Mouse (Mus musculus) heart, adult 2 months (tissue): ENCODE measurements at regions not wholly inside any gene's neighbourhood (a gene's known extent, or its start where the extent isn't known, plus 50 kb on each side); places are given as distances from the start of the nearest gene placed in this dataset.

Experiments used
- DNase-seq, 2 experiments: peaks; one replicate each; pipeline ENCODE4 v3.0.0; 2021
- H3K27ac ChIP-seq: fragments of 200-600 bp; 2 replicates; pipeline ENCODE4 v1.8.1; 2022
- H3K27me3 ChIP-seq: fragments of 200-500 bp; 2 replicates; pipeline ENCODE4 v1.6.1; 2012; ENCODE audit warnings: mild to moderate bottlenecking, low read length, inconsistent platforms, mixed read lengths; ENCODE audit not compliant: control insufficient read depth, insufficient read depth
- H3K36me3 ChIP-seq: fragments of 200-500 bp; 2 replicates; pipeline ENCODE4 v1.6.1; 2012; ENCODE audit warnings: low read length, inconsistent platforms; ENCODE audit not compliant: control insufficient read depth, insufficient read depth
- H3K4me1 ChIP-seq: fragments of 200-500 bp; 2 replicates; pipeline ENCODE4 v1.6.1; 2011; ENCODE audit warnings: low read length; ENCODE audit not compliant: control insufficient read depth, insufficient read depth
- H3K4me3 ChIP-seq: fragments of 200-600 bp; 2 replicates; pipeline ENCODE4 v1.8.1; 2022
- H3K79me2 ChIP-seq: fragments of 200-500 bp; replicated peaks from 2 replicates; pipeline ENCODE4 v1.6.1; 2012; ENCODE audit warnings: mild to moderate bottlenecking, inconsistent platforms, low read length, moderate library complexity, mixed read lengths; ENCODE audit not compliant: control insufficient read depth, insufficient read depth
- H3K9ac ChIP-seq: fragments of 200-500 bp; 2 replicates; pipeline ENCODE4 v1.6.1; 2012; ENCODE audit warnings: low read depth, mild to moderate bottlenecking, control low read depth, inconsistent platforms, low read length, mixed read lengths
- CTCF ChIP-seq: fragments of 200-600 bp; IDR thresholded peaks from 2 replicates; pipeline ENCODE4 v1.8.1; 2022; ENCODE audit warnings: antibody characterized with exemption, mild to moderate bottlenecking, moderate library complexity
- EP300 ChIP-seq: fragments of 200-500 bp; IDR thresholded peaks from 2 replicates; pipeline ENCODE4 v1.6.1; 2011; ENCODE audit warnings: low read depth, low read length, control low read depth; ENCODE audit not compliant: insufficient read depth
- POLR2A ChIP-seq: fragments of 200-500 bp; IDR thresholded peaks from 2 replicates; pipeline ENCODE4 v1.6.1; 2011; ENCODE audit warnings: mild to moderate bottlenecking, low read depth, low read length, control low read depth; ENCODE audit not compliant: insufficient read depth
- WGBS: fragments of 180-500 bp; shearing (Covaris S2); methylation state at CpG from one replicate; pipeline ENCODE4 v1.1.7; 2018; 5-methylcytosine and 5-hydroxymethylcytosine counted together
- intact Hi-C: fragments of 180-260 bp; cut with DNase I; formaldehyde crosslinking; loops from one replicate; pipeline ENCODE4 v1.15.1; 2025

GRCm38 (mm10) chr10:66850972-66851478 is 244.9 kb upstream of the Jmjd1c start:
- no peaks in the 10 kb centered on the region for H3K4me1 ChIP-seq
- no peaks in the 10 kb centered on the region for H3K27me3 ChIP-seq
- no peak overlapping the region for H3K27ac ChIP-seq
- 72% methylated on average over 4 of the region's 4 CpGs for WGBS
- TF ChIP-seq POLR2A (no peak), CTCF (no peak), EP300 (no peak)
- no peak overlapping the region for H3K9ac ChIP-seq
- intact Hi-C loops, result loop anchor here (5.0 kb wide), 2 partner anchors 46 to 366 kb away; no protein-coding TSS in a partner anchor
- H3K79me2 ChIP-seq, result no peaks in the 10 kb centered on the region
- DNase-seq, result no peak
- H3K36me3 ChIP-seq, result no peaks in the 10 kb centered on the region
- no peak overlapping the region for H3K4me3 ChIP-seq

DNA sequence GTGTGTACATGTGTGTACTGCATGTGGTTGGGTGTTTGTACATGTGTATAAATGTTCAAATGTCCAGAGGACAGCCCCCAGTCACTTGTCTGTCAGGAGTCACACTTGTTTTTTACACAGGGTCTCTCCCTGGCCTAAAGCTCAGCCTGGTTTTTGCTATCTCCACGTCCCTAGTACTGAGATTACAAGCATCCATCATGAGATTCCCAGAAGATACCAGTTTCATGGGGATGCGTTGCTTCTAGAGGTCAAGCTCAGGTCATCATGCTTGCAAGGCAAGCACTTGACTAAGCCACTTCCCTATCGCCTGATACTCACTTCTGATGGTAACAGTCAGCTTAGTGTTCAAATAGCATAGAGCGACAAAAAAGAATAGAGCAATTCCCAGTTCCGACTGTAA is 244.1 kb upstream of the Jmjd1c start:
- TF ChIP-seq EP300, result no peak
- no peak for TF ChIP-seq POLR2A
- no peak for TF ChIP-seq CTCF
- intact Hi-C loops, result loop anchor here (5.0 kb wide), 2 partner anchors 45 to 365 kb away; no protein-coding TSS in a partner anchor
- H3K79me2 ChIP-seq, result no peaks in the 10 kb centered on the region
- H3K27me3 ChIP-seq, result no peaks in the 10 kb centered on the region
- 76% methylated on average over 5 of the region's 5 CpGs for WGBS
- no peak overlapping the region for H3K4me3 ChIP-seq
- H3K27ac ChIP-seq, result no peak overlapping the region; the same call in none of the 2 replicates
- no peaks in the 10 kb centered on the region for H3K4me1 ChIP-seq
- no peak overlapping the region for H3K9ac ChIP-seq
- no peak for DNase-seq
- H3K36me3 ChIP-seq, result no peaks in the 10 kb centered on the region

DNA sequence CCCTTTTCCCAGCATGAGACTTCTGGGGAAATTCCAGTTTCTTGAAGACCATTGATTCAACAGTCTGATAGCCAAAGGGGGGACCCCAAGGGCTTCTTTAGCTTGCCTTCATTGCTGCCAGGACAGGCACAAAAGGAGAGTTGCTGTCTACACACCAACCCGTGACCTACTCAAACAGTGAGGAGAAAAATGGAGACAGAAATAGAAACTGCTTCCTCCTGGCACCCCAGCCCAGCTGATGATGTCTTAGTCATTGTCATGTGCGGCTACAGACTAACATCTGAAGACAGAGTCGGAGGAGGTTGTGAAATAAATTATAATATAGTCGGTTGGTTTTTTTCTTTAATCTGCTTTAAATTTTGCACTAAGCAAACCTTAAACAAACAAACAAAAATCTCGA is 243.2 kb upstream of the Jmjd1c start:
- Histone ChIP-seq H3K27ac (no peak overlapping the region; the same call in 1 of the 2 replicates), H3K36me3 (no peaks in the 10 kb centered on the region), H3K9ac (no peak overlapping the region), H3K4me3 (no peak overlapping the region; the same call in 1 of the 2 replicates), H3K4me1 (no peaks in the 10 kb centered on the region), H3K79me2 (no peaks in the 10 kb centered on the region), H3K27me3 (no peaks in the 10 kb centered on the region)
- intact Hi-C loops, result loop anchor here (1.0 to 5.0 kb wide), 3 partner anchors 45 to 459 kb away; no protein-coding TSS in a partner anchor
- 26% methylated on average over 5 of the region's 5 CpGs for WGBS
- no peak for TF ChIP-seq CTCF
- TF ChIP-seq POLR2A, result no peak
- no peak for TF ChIP-seq EP300
- DNase-seq, result peak in 1 of 2 experiments; percentile 24

DNA sequence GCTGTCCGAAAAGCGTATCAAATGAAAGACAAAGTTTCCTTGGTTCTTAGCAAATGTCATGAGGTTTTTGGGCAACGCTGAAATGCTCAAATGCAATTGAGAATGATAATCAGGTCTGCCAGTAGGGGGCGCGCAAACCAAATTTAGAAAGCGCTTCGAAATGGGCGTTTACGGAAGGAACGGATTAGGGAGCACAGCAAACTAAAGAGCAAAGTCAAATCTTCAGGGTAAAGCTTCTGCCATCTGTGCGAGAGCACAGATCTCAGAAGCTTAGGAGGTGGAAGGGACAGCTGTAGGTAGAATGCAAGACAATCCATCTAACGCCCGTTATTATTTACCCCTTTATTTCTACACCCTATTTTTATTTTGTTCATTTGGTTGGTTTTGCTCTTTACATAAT is 242.7 kb upstream of the Jmjd1c start:
- intact Hi-C loops, result loop anchor here (1.0 to 5.0 kb wide), 3 partner anchors 44 to 458 kb away; no protein-coding TSS in a partner anchor
- WGBS, result 5% methylated on average over 13 of the region's 13 CpGs
- TF ChIP-seq EP300, result peak; percentile 60; the same call in 1 of the 2 replicates
- TF ChIP-seq POLR2A, result no peak
- peak; percentile 92 for TF ChIP-seq CTCF

GRCm38 (mm10) chr10:66854895-66855294 is 241.0 kb upstream of the Jmjd1c start:
- H3K27me3 ChIP-seq, result no peaks in the 10 kb centered on the region
- no peak overlapping the region for H3K4me3 ChIP-seq
- no peak overlapping the region for H3K9ac ChIP-seq
- no peaks in the 10 kb centered on the region for H3K36me3 ChIP-seq
- no peak for TF ChIP-seq EP300
- TF ChIP-seq POLR2A, result no peak
- TF ChIP-seq CTCF, result no peak
- H3K4me1 ChIP-seq, result no peaks in the 10 kb centered on the region
- no peak overlapping the region for H3K27ac ChIP-seq
- no peaks in the 10 kb centered on the region for H3K79me2 ChIP-seq
- intact Hi-C loops, result loop anchor here (5.0 kb wide), 2 partner anchors 42 to 362 kb away; no protein-coding TSS in a partner anchor
- 94% methylated on average over 9 of the region's 9 CpGs for WGBS
- DNase-seq, result no peak

More for the DNA sequence above, 242.7 kb upstream of the Jmjd1c start:
- H3K9ac ChIP-seq, result peak overlapping the region; percentile 59; the same call in 1 of the 2 replicates
- DNase-seq, result peak; percentile 82 to 89
- no peaks in the 10 kb centered on the region for H3K27me3 ChIP-seq
- H3K4me1 ChIP-seq, result no peaks in the 10 kb centered on the region
- H3K27ac ChIP-seq, result peak overlapping the region; percentile 31
- peak overlapping the region; percentile 4; the same call in 1 of the 2 replicates for H3K4me3 ChIP-seq
- H3K79me2 ChIP-seq, result no peaks in the 10 kb centered on the region
- no peaks in the 10 kb centered on the region for H3K36me3 ChIP-seq

GRCm38 (mm10) chr10:66857330-66857729 is 238.6 kb upstream of the Jmjd1c start:
- H3K9ac ChIP-seq, result no peak overlapping the region
- no peak for DNase-seq
- H3K27me3 ChIP-seq, result no peaks in the 10 kb centered on the region
- no peaks in the 10 kb centered on the region for H3K4me1 ChIP-seq
- 74% methylated on average over 7 of the region's 7 CpGs for WGBS
- no peak for TF ChIP-seq POLR2A
- TF ChIP-seq CTCF, result no peak
- no peak for TF ChIP-seq EP300
- H3K4me3 ChIP-seq, result no peak overlapping the region
- intact Hi-C loops, result no loop called here
- no peak overlapping the region for H3K27ac ChIP-seq
- H3K36me3 ChIP-seq, result no peaks in the 10 kb centered on the region
- H3K79me2 ChIP-seq, result no peaks in the 10 kb centered on the region
